Mouse (Mus musculus): ENCODE data around the gene Hdac1. TPM values are rescaled to one million over a fixed set of nuclear protein-coding genes. Genes with fewer than 3 reads are reported as not detected.

Gene Hdac1
- polyA plus RNA-seq, 1 experiment from 2014 or later, result 244 TPM

GRCm38 (mm10) chr4:129507434-129508236, 34.9 kb downstream of the Hdac1 start:
- no peak for ATAC-seq (ENCODE audit: low FRiP score, low read depth)
- Histone ChIP-seq H3K4me3 (no peak overlapping the region), H3K27ac (no peak overlapping the region), H3K36me3 (no peaks in the 10 kb centered on the region), H3K4me1 (peaks cover 12% of the 10 kb centered on the region), H3K9me3 (no peaks in the 10 kb centered on the region), H3K27me3 (no peaks in the 10 kb centered on the region), H3K4me2 (replicated peaks) (no peak overlapping the region), H3K9ac (no peak overlapping the region)
- WGBS, result 59% methylated on average over 9 of the region's 10 CpGs

GRCm38 (mm10) chr4:129505511-129505910, 37.0 kb downstream of the Hdac1 start:
- H3K4me3 ChIP-seq, result no peak overlapping the region
- H3K9me3 ChIP-seq, result no peaks in the 10 kb centered on the region
- no peaks in the 10 kb centered on the region for H3K27me3 ChIP-seq
- H3K4me2 ChIP-seq (replicated peaks), result no peak overlapping the region
- 84% methylated on average over 3 of the region's 3 CpGs for WGBS
- ATAC-seq (ENCODE audit: low FRiP score, low read depth), result no peak
- H3K4me1 ChIP-seq, result no peaks in the 10 kb centered on the region
- H3K36me3 ChIP-seq, result no peaks in the 10 kb centered on the region
- H3K27ac ChIP-seq, result no peak overlapping the region
- H3K9ac ChIP-seq, result no peak overlapping the region

- no peak for ATAC-seq (ENCODE audit: low FRiP score, low read depth)
- Histone ChIP-seq H3K27me3 (no peaks in the 10 kb centered on the region), H3K4me3 (no peak overlapping the region), H3K9me3 (no peaks in the 10 kb centered on the region), H3K4me1 (peaks cover 8% of the 10 kb centered on the region; the same call in 1 of the 2 replicates), H3K9ac (no peak overlapping the region), H3K4me2 (replicated peaks) (no peak overlapping the region), H3K27ac (no peak overlapping the region), H3K36me3 (no peaks in the 10 kb centered on the region)
- WGBS, result 73% methylated on average over 11 of the region's 11 CpGs
These were observed 39.5 kb downstream of the Hdac1 start for GRCm38 (mm10) chr4:129502901-129503444.

- H3K27me3 ChIP-seq, result no peaks in the 10 kb centered on the region
- no peaks in the 10 kb centered on the region for H3K9me3 ChIP-seq
- WGBS, result 71% methylated on average over 9 of the region's 9 CpGs
- no peak for ATAC-seq (ENCODE audit: low FRiP score, low read depth)
- peaks cover 8% of the 10 kb centered on the region; the same call in 1 of the 2 replicates for H3K4me1 ChIP-seq
- no peaks in the 10 kb centered on the region for H3K36me3 ChIP-seq
- H3K4me3 ChIP-seq, result no peak overlapping the region
- H3K27ac ChIP-seq, result no peak overlapping the region; the same call in 1 of the 2 replicates
- no peak overlapping the region for H3K9ac ChIP-seq
- H3K4me2 ChIP-seq (replicated peaks), result no peak overlapping the region
These were observed 40.1 kb downstream of the Hdac1 start for GRCm38 (mm10) chr4:129502327-129502888.

- peak; percentile 90 for ATAC-seq (ENCODE audit: low FRiP score, low read depth)
- peak overlapping the region; percentile 59 for H3K4me3 ChIP-seq
- H3K36me3 ChIP-seq, result no peaks in the 10 kb centered on the region
- H3K27me3 ChIP-seq, result no peaks in the 10 kb centered on the region
- no peaks in the 10 kb centered on the region for H3K9me3 ChIP-seq
- H3K27ac ChIP-seq, result peak overlapping the region; percentile 89
- 1% methylated on average over 46 of the region's 49 CpGs for WGBS
- peak overlapping the region; percentile 69 for H3K9ac ChIP-seq
- H3K4me2 ChIP-seq (replicated peaks), result peak overlapping the region; percentile 73
- H3K4me1 ChIP-seq, result peaks cover 19% of the 10 kb centered on the region
These were observed 41.6 kb downstream of the Hdac1 start for GRCm38 (mm10) chr4:129500607-129501566.

GRCm38 (mm10) chr4:129500017-129500416, 42.5 kb downstream of the Hdac1 start:
- Histone ChIP-seq H3K9ac (no peak overlapping the region; the same call in 1 of the 2 replicates), H3K9me3 (no peaks in the 10 kb centered on the region), H3K27me3 (no peaks in the 10 kb centered on the region), H3K4me1 (peaks cover 27% of the 10 kb centered on the region), H3K27ac (peak overlapping the region; percentile 89; the same call in 1 of the 2 replicates), H3K4me3 (peak overlapping the region; percentile 59; the same call in 1 of the 2 replicates), H3K4me2 (replicated peaks) (peak overlapping the region; percentile 73), H3K36me3 (no peaks in the 10 kb centered on the region)
- 80% methylated on average over 8 of the region's 8 CpGs for WGBS
- ATAC-seq (ENCODE audit: low FRiP score, low read depth), result no peak

GRCm38 (mm10) chr4:129498941-129499340, 43.6 kb downstream of the Hdac1 start:
- Histone ChIP-seq H3K9ac (no peak overlapping the region), H3K27ac (no peak overlapping the region), H3K4me3 (no peak overlapping the region), H3K27me3 (no peaks in the 10 kb centered on the region), H3K9me3 (no peaks in the 10 kb centered on the region), H3K4me2 (replicated peaks) (no peak overlapping the region), H3K4me1 (peaks cover 27% of the 10 kb centered on the region), H3K36me3 (no peaks in the 10 kb centered on the region)
- no peak for ATAC-seq (ENCODE audit: low FRiP score, low read depth)
- 80% methylated on average over 3 of the region's 3 CpGs for WGBS

GRCm38 (mm10) chr4:129496631-129497030, 45.9 kb downstream of the Hdac1 start:
- Histone ChIP-seq H3K4me2 (replicated peaks) (peak overlapping the region; percentile 25), H3K9ac (peak overlapping the region; percentile 54), H3K4me1 (peaks cover 31% of the 10 kb centered on the region), H3K9me3 (no peaks in the 10 kb centered on the region), H3K27me3 (peaks cover 14% of the 10 kb centered on the region), H3K36me3 (no peaks in the 10 kb centered on the region), H3K4me3 (peak overlapping the region; percentile 4; the same call in 1 of the 2 replicates), H3K27ac (0 out of 2 replicates have a peak overlapping the region, but pooled peaks have one; percentile 6)
- WGBS, result 33% methylated on average over 6 of the region's 6 CpGs
- ATAC-seq (ENCODE audit: low FRiP score, low read depth), result no peak

- peak overlapping the region; percentile 54 for H3K9ac ChIP-seq
- H3K36me3 ChIP-seq, result no peaks in the 10 kb centered on the region
- no peak for ATAC-seq (ENCODE audit: low FRiP score, low read depth)
- H3K4me2 ChIP-seq (replicated peaks), result peak overlapping the region; percentile 25
- H3K4me1 ChIP-seq, result peaks cover 38% of the 10 kb centered on the region
- peak overlapping the region; percentile 4; the same call in 1 of the 2 replicates for H3K4me3 ChIP-seq
- peaks cover 21% of the 10 kb centered on the region for H3K27me3 ChIP-seq
- H3K9me3 ChIP-seq, result no peaks in the 10 kb centered on the region
- H3K27ac ChIP-seq, result no peak overlapping the region
- 33% methylated on average over 16 of the region's 16 CpGs for WGBS
These were observed 46.6 kb downstream of the Hdac1 start for GRCm38 (mm10) chr4:129495672-129496562.

GRCm38 (mm10) chr4:129494681-129495080, 47.8 kb downstream of the Hdac1 start:
- Histone ChIP-seq H3K4me1 (peaks cover 31% of the 10 kb centered on the region), H3K4me3 (no peak overlapping the region), H3K27ac (no peak overlapping the region), H3K36me3 (peaks cover 1% of the 10 kb centered on the region; the same call in 1 of the 2 replicates), H3K9me3 (no peaks in the 10 kb centered on the region), H3K27me3 (peaks cover 34% of the 10 kb centered on the region), H3K4me2 (replicated peaks) (no peak overlapping the region), H3K9ac (no peak overlapping the region)
- WGBS, result 74% methylated on average over 7 of the region's 7 CpGs
- no peak for ATAC-seq (ENCODE audit: low FRiP score, low read depth)

All from limb, embryonic 13.5 days (tissue).